Mouse (Mus musculus): ENCODE measurements at regions not wholly inside any gene's neighbourhood (a gene's known extent, or its start where the extent isn't known, plus 50 kb on each side); places are given as distances from the start of the nearest gene placed in this dataset.

GRCm38 (mm10) chr2:159401421-159402100 lies 607.0 kb downstream of the Dhx35 start:
- WGBS: 88% methylated on average over 9 of the region's 9 CpGs
- no peak overlapping the region for H3K4me3 ChIP-seq (ENCODE audit: extremely low read depth, insufficient read depth, insufficient read length)
- TF ChIP-seq CTCF (IDR thresholded peaks at IDR 0.05; ENCODE audit: extremely low read depth, insufficient read depth, insufficient read length, insufficient replicate concordance) (no peak), POLR2A (IDR thresholded peaks at IDR 0.05; ENCODE audit: low read depth, low read length) (no peak)
- no peaks in the 10 kb centered on the region for H3K4me1 ChIP-seq (ENCODE audit: control insufficient read depth, insufficient read depth, insufficient read length)
- H3K27me3 ChIP-seq (ENCODE audit: control insufficient read depth, insufficient read depth, low read length): no peaks in the 10 kb centered on the region
- H3K27ac ChIP-seq (ENCODE audit: insufficient read depth, low read length): no peak overlapping the region
- no peak for DNase-seq (ENCODE audit: low read depth in 1 of 2, low spot score in 2 of 2)
- no peaks in the 10 kb centered on the region for H3K36me3 ChIP-seq (ENCODE audit: control insufficient read depth, insufficient read depth, low read length)

DNA sequence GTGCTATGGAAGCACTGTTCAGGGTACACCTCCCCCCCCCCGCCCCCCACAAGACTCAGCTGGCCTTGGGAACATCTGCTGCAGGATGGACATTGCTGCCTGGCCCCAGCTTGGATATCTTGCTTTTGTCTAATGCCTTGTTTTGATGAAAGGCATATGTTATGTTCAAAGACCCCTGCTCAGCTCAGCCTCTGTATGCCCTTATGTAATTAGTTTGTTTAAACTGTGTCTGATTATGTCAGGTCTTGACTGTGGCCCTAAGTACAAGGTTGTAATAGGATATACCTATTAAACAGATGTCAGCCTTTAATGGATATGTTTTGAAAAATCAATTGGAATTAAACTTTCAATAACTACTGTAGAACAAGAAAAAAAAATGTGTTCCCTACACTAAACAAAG lies 610.3 kb downstream of the Dhx35 start:
- 58% methylated on average over 1 of the region's 1 CpGs for WGBS
- no peaks in the 10 kb centered on the region for H3K27me3 ChIP-seq (ENCODE audit: control insufficient read depth, insufficient read depth, low read length)
- TF ChIP-seq CTCF (IDR thresholded peaks at IDR 0.05; ENCODE audit: extremely low read depth, insufficient read depth, insufficient read length, insufficient replicate concordance) (no peak), POLR2A (IDR thresholded peaks at IDR 0.05; ENCODE audit: low read depth, low read length) (no peak)
- no peak overlapping the region for H3K27ac ChIP-seq (ENCODE audit: insufficient read depth, low read length)
- no peaks in the 10 kb centered on the region for H3K36me3 ChIP-seq (ENCODE audit: control insufficient read depth, insufficient read depth, low read length)
- DNase-seq (ENCODE audit: low read depth in 1 of 2, low spot score in 2 of 2): no peak
- no peaks in the 10 kb centered on the region for H3K4me1 ChIP-seq (ENCODE audit: control insufficient read depth, insufficient read depth, insufficient read length)
- no peak overlapping the region for H3K4me3 ChIP-seq (ENCODE audit: extremely low read depth, insufficient read depth, insufficient read length)

DNA sequence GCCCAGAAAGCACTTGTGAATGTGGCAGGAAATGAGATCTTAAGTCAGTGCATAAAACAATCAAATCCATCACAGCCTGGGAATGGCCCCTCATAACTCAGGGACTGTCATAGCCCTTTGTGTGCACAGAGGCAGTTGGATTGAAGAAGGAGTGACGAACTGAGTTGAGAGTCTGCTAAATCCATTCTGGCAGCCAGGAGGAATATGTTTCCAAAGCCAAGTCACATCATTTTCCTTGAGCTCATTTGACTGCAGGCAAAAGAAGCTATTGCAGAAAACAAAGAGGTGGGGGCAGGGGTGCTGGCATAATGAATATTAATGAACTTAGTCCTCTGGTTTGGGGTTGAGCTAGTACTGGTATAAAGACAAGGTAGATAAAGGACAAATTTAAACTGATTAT lies 620.0 kb downstream of the Dhx35 start:
- no peak for TF ChIP-seq CTCF (IDR thresholded peaks at IDR 0.05; ENCODE audit: extremely low read depth, insufficient read depth, insufficient read length, insufficient replicate concordance)
- TF ChIP-seq POLR2A (IDR thresholded peaks at IDR 0.05; ENCODE audit: low read depth, low read length): no peak
- H3K4me3 ChIP-seq (ENCODE audit: extremely low read depth, insufficient read depth, insufficient read length): no peak overlapping the region
- WGBS: 10% methylated on average over 1 of the region's 1 CpGs
- H3K36me3 ChIP-seq (ENCODE audit: control insufficient read depth, insufficient read depth, low read length): no peaks in the 10 kb centered on the region
- H3K27me3 ChIP-seq (ENCODE audit: control insufficient read depth, insufficient read depth, low read length): no peaks in the 10 kb centered on the region
- DNase-seq (ENCODE audit: low read depth in 1 of 2, low spot score in 2 of 2): no peak
- H3K4me1 ChIP-seq (ENCODE audit: control insufficient read depth, insufficient read depth, insufficient read length): no peaks in the 10 kb centered on the region
- H3K27ac ChIP-seq (ENCODE audit: insufficient read depth, low read length): no peak overlapping the region

DNA sequence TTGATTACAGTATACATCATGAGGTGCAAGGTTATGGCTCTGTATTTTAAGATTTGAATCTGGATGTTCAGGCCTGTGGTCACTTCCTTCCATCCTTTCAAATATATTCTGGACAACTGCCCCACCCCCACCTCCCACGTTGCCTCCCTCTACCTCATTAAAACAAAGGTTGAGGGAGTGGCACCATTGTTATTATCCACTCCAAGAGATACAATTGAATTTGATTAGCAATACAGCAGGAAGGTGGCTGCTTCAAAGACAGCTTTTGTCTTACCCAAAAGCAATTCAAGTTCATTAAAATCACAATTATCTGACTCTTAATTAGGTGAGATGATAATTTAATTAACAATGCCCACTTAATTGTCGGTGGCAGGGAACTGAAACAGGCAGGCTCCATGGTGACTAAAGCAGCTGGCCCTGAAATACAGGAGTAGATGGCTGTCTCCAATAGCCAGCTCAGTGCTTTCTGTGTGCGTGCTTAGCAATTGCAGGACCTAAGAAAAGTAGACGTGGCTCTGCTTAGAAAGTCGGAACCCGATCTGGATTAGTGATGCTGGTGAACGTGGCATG lies 623.8 kb downstream of the Dhx35 start:
- WGBS: 79% methylated on average over 7 of the region's 7 CpGs
- TF ChIP-seq CTCF (IDR thresholded peaks at IDR 0.05; ENCODE audit: extremely low read depth, insufficient read depth, insufficient read length, insufficient replicate concordance) (no peak), POLR2A (IDR thresholded peaks at IDR 0.05; ENCODE audit: low read depth, low read length) (no peak)
- no peaks in the 10 kb centered on the region for H3K27me3 ChIP-seq (ENCODE audit: control insufficient read depth, insufficient read depth, low read length)
- H3K36me3 ChIP-seq (ENCODE audit: control insufficient read depth, insufficient read depth, low read length): no peaks in the 10 kb centered on the region
- DNase-seq (ENCODE audit: low read depth in 1 of 2, low spot score in 2 of 2): no peak
- no peak overlapping the region for H3K27ac ChIP-seq (ENCODE audit: insufficient read depth, low read length)
- no peaks in the 10 kb centered on the region for H3K4me1 ChIP-seq (ENCODE audit: control insufficient read depth, insufficient read depth, insufficient read length)
- H3K4me3 ChIP-seq (ENCODE audit: extremely low read depth, insufficient read depth, insufficient read length): no peak overlapping the region

GRCm38 (mm10) chr2:159422281-159422937 lies 627.8 kb downstream of the Dhx35 start:
- Histone ChIP-seq H3K36me3 (ENCODE audit: control insufficient read depth, insufficient read depth, low read length) (no peaks in the 10 kb centered on the region), H3K27me3 (ENCODE audit: control insufficient read depth, insufficient read depth, low read length) (no peaks in the 10 kb centered on the region), H3K4me1 (ENCODE audit: control insufficient read depth, insufficient read depth, insufficient read length) (no peaks in the 10 kb centered on the region), H3K27ac (ENCODE audit: insufficient read depth, low read length) (no peak overlapping the region), H3K4me3 (ENCODE audit: extremely low read depth, insufficient read depth, insufficient read length) (no peak overlapping the region)
- no peak for DNase-seq (ENCODE audit: low read depth in 1 of 2, low spot score in 2 of 2)
- WGBS: 33% methylated on average over 7 of the region's 7 CpGs
- TF ChIP-seq CTCF (IDR thresholded peaks at IDR 0.05; ENCODE audit: extremely low read depth, insufficient read depth, insufficient read length, insufficient replicate concordance) (no peak), POLR2A (IDR thresholded peaks at IDR 0.05; ENCODE audit: low read depth, low read length) (no peak)

DNA sequence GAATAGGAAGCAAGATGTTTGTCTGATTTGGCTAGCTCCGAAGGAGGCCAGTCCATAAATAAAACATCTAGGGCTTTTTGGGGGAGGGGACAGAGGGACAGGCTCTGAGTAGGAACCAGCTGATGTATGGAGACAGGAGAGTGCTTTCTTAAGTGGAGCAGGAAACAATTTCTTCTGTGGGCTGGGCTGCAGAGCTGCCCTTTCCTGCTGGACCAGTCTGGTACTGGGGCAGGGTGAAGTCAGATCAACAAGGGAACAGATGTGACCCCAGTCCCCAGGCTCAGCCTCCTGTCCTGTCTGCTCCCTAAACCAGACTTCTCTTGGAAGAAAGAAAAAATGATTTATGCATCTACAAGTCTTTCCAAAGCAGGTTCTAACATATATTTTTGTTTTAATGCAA lies 633.6 kb downstream of the Dhx35 start:
- 7% methylated on average over 1 of the region's 1 CpGs for WGBS
- Histone ChIP-seq H3K4me1 (ENCODE audit: control insufficient read depth, insufficient read depth, insufficient read length) (no peaks in the 10 kb centered on the region), H3K27me3 (ENCODE audit: control insufficient read depth, insufficient read depth, low read length) (no peaks in the 10 kb centered on the region), H3K27ac (ENCODE audit: insufficient read depth, low read length) (no peak overlapping the region), H3K4me3 (ENCODE audit: extremely low read depth, insufficient read depth, insufficient read length) (no peak overlapping the region), H3K36me3 (ENCODE audit: control insufficient read depth, insufficient read depth, low read length) (no peaks in the 10 kb centered on the region)
- DNase-seq (ENCODE audit: low read depth in 1 of 2, low spot score in 2 of 2): no peak
- no peak for TF ChIP-seq POLR2A (IDR thresholded peaks at IDR 0.05; ENCODE audit: low read depth, low read length)
- no peak for TF ChIP-seq CTCF (IDR thresholded peaks at IDR 0.05; ENCODE audit: extremely low read depth, insufficient read depth, insufficient read length, insufficient replicate concordance)
